Mouse (Mus musculus) E14TG2a.4 (cell line): ENCODE data around the gene Cmip.

Experiments
- H3K27me3 ChIP-seq: 2 replicates; pipeline ENCODE4 v1.6.1; 2014; ENCODE audit warnings: low read length, control low read depth; ENCODE audit not compliant: insufficient read depth
- H3K36me3 ChIP-seq: 2 replicates; pipeline ENCODE4 v1.6.1; 2014; ENCODE audit warnings: low read length, control low read depth; ENCODE audit not compliant: insufficient read depth
- H3K4me1 ChIP-seq: replicated peaks from 2 replicates; pipeline ENCODE4 v1.6.1; 2014; ENCODE audit warnings: low read depth, low read length, control low read depth
- H3K4me3 ChIP-seq: replicated peaks from 2 replicates; pipeline ENCODE4 v1.5.1; 2014; ENCODE audit warnings: mild to moderate bottlenecking, low read length
- H3K9me3 ChIP-seq: 2 replicates; pipeline ENCODE4 v1.6.1; 2014; ENCODE audit warnings: low read length, control low read depth
- CTCF ChIP-seq: conservative IDR thresholded peaks from 2 replicates; pipeline ENCODE4 v1.5.1; 2014; ENCODE audit warnings: low read length
- NANOG ChIP-seq: IDR thresholded peaks from 2 replicates; pipeline ENCODE4 v1.6.1; 2014; ENCODE audit warnings: borderline replicate concordance, low read length, mixed read lengths
- POU5F1 ChIP-seq: IDR thresholded peaks from 2 replicates; pipeline ENCODE4 v1.6.1; 2014; ENCODE audit warnings: low read length, borderline replicate concordance

The Cmip gene

GRCm38 (mm10) chr8:117480516-117480915, 223.7 kb downstream of the Cmip start:
- Histone ChIP-seq H3K36me3 (no peaks in the 10 kb centered on the region), H3K4me3 (no peak overlapping the region), H3K4me1 (peaks cover 28% of the 10 kb centered on the region), H3K27me3 (0 out of 2 replicates have a peak, but pooled peaks cover under 1% of the 10 kb centered on the region), H3K9me3 (no peaks in the 10 kb centered on the region)
- TF ChIP-seq POU5F1 (no peak), CTCF (no peak), NANOG (no peak)

- TF ChIP-seq NANOG (no peak), CTCF (no peak), POU5F1 (no peak)
- Histone ChIP-seq H3K9me3 (no peaks in the 10 kb centered on the region), H3K27me3 (peaks cover 10% of the 10 kb centered on the region), H3K4me1 (peaks cover 25% of the 10 kb centered on the region), H3K36me3 (no peaks in the 10 kb centered on the region), H3K4me3 (no peak overlapping the region)
Measured at GRCm38 (mm10) chr8:117481830-117482229, 225.0 kb downstream of the Cmip start.

GRCm38 (mm10) chr8:117484731-117485130, 227.9 kb downstream of the Cmip start:
- Histone ChIP-seq H3K27me3 (peaks cover 28% of the 10 kb centered on the region), H3K9me3 (no peaks in the 10 kb centered on the region), H3K4me1 (peaks cover 16% of the 10 kb centered on the region), H3K4me3 (no peak overlapping the region), H3K36me3 (no peaks in the 10 kb centered on the region)
- no peak for TF ChIP-seq POU5F1
- no peak for TF ChIP-seq NANOG
- TF ChIP-seq CTCF: no peak

- TF ChIP-seq POU5F1 (no peak), NANOG (no peak)
- Histone ChIP-seq H3K4me1 (peaks cover 10% of the 10 kb centered on the region; the same call in 1 of the 2 replicates), H3K27me3 (peaks cover 31% of the 10 kb centered on the region)
Measured at GRCm38 (mm10) chr8:117485316-117485715, 228.5 kb downstream of the Cmip start.

GRCm38 (mm10) chr8:117488246-117489005, 231.6 kb downstream of the Cmip start:
- peaks cover 20% of the 10 kb centered on the region for H3K4me1 ChIP-seq
- TF ChIP-seq CTCF (no peak), NANOG (no peak), POU5F1 (no peak)
- no peaks in the 10 kb centered on the region for H3K9me3 ChIP-seq
- H3K4me3 ChIP-seq: no peak overlapping the region
- H3K27me3 ChIP-seq: peaks cover 48% of the 10 kb centered on the region
- H3K36me3 ChIP-seq: no peaks in the 10 kb centered on the region

More at GRCm38 (mm10) chr8:117485316-117485715, 228.5 kb downstream of the Cmip start:
- Histone ChIP-seq H3K9me3 (no peaks in the 10 kb centered on the region), H3K4me3 (no peak overlapping the region), H3K36me3 (no peaks in the 10 kb centered on the region)

- no peak overlapping the region for H3K4me3 ChIP-seq
- no peaks in the 10 kb centered on the region for H3K9me3 ChIP-seq
- TF ChIP-seq CTCF (no peak), NANOG (peak; percentile 40; the same call in 1 of the 2 replicates), POU5F1 (peak; percentile 28; the same call in 1 of the 2 replicates)
- H3K4me1 ChIP-seq: peaks cover 42% of the 10 kb centered on the region
- no peaks in the 10 kb centered on the region for H3K36me3 ChIP-seq
- H3K27me3 ChIP-seq: peaks cover 64% of the 10 kb centered on the region
Measured at GRCm38 (mm10) chr8:117493543-117493942, 236.7 kb downstream of the Cmip start.

GRCm38 (mm10) chr8:117494874-117495273, 238.0 kb downstream of the Cmip start:
- no peaks in the 10 kb centered on the region for H3K9me3 ChIP-seq
- H3K36me3 ChIP-seq: no peaks in the 10 kb centered on the region
- peaks cover 63% of the 10 kb centered on the region for H3K27me3 ChIP-seq
- peaks cover 51% of the 10 kb centered on the region for H3K4me1 ChIP-seq
- H3K4me3 ChIP-seq: no peak overlapping the region
- TF ChIP-seq NANOG (no peak), CTCF (no peak), POU5F1 (no peak)

- TF ChIP-seq POU5F1: no peak
- TF ChIP-seq NANOG: no peak
- TF ChIP-seq CTCF: no peak
- peak within 1 kb of the TSS; percentile 92 for H3K4me3 ChIP-seq
- no peaks in the 10 kb centered on the region for H3K9me3 ChIP-seq
- peaks cover 68% of the 10 kb centered on the region for H3K27me3 ChIP-seq
- peaks cover 63% of the 10 kb centered on the region for H3K4me1 ChIP-seq
- no peaks in the 10 kb centered on the region for H3K36me3 ChIP-seq
Measured at GRCm38 (mm10) chr8:117498179-117498914, 241.5 kb downstream of the Cmip start, which contains the start of gene Plcg2. Gene Plcg2, plus strand, starts transcription at chr8:117498291.
